Mouse (Mus musculus) intestine, postnatal 0 days (tissue): ENCODE data around the gene Gstz1. TPM values are rescaled to one million over a fixed set of nuclear protein-coding genes. Genes with fewer than 3 reads are reported as not detected.

Source experiments
- ATAC-seq: fragments of 200-750 bp; cut with Nextera tagmentation; 2 replicates; pipeline ENCODE4 v1.8.0; 2017; ENCODE audit warnings: mild to moderate bottlenecking, moderate TSS enrichment, moderate library complexity
- H3K27ac ChIP-seq: fragments of 300-500 bp; sonication (generic); 2 replicates; pipeline ENCODE4 v1.5.1; 2014; ENCODE audit warnings: mild to moderate bottlenecking, low read depth, low read length, moderate library complexity
- H3K27me3 ChIP-seq: fragments of 300-500 bp; sonication (generic); replicated peaks from 2 replicates; pipeline ENCODE4 v1.6.1; 2014; ENCODE audit warnings: low read length, mixed read lengths; ENCODE audit not compliant: control insufficient read depth, insufficient read depth
- H3K36me3 ChIP-seq: fragments of 300-500 bp; sonication (generic); 2 replicates; pipeline ENCODE4 v1.6.1; 2014; ENCODE audit warnings: mild to moderate bottlenecking, moderate library complexity; ENCODE audit not compliant: control insufficient read depth, insufficient read depth
- H3K4me1 ChIP-seq: fragments of 300-500 bp; sonication (generic); replicated peaks from 2 replicates; pipeline ENCODE4 v1.6.1; 2014; ENCODE audit warnings: antibody characterized with exemption, low read length, mixed read lengths; ENCODE audit not compliant: control insufficient read depth, insufficient read depth
- H3K4me2 ChIP-seq: fragments of 300-500 bp; sonication (generic); replicated peaks from 2 replicates; pipeline ENCODE4 v1.6.1; 2014; ENCODE audit warnings: low read depth, mild to moderate bottlenecking, moderate library complexity
- H3K4me3 ChIP-seq: fragments of 300-500 bp; sonication (generic); 2 replicates; pipeline ENCODE4 v1.5.1; 2014; ENCODE audit warnings: low read depth, low read length
- H3K9ac ChIP-seq: fragments of 300-500 bp; sonication (generic); 2 replicates; pipeline ENCODE4 v1.6.1; 2014; ENCODE audit warnings: mild to moderate bottlenecking, low read depth, low read length
- H3K9me3 ChIP-seq: fragments of 300-500 bp; sonication (generic); 2 replicates; pipeline ENCODE4 v1.6.1; 2016; ENCODE audit warnings: mixed run types; ENCODE audit not compliant: control insufficient read depth
- CTCF ChIP-seq: sonication (generic); IDR thresholded peaks from 2 replicates; pipeline ENCODE4 v1.5.1; 2016; ENCODE audit warnings: low read depth, mild to moderate bottlenecking, control low read depth, antibody characterized with exemption, moderate library complexity
- whole genome bisulfite sequencing: fragments of 180-500 bp; shearing (Covaris S2); extraction: QIAGEN DNeasy Blood & Tissue Kit; methylation state at CpG from one replicate; pipeline ENCODE4 v1.1.7; 2014; 5-methylcytosine and 5-hydroxymethylcytosine counted together
- polyA plus RNA-seq: library from polyadenylated mRNA; unstranded; fragments of >200 nt; fragmentation: Nextera tagmentation; extraction: Ambion mirVana; gene quantifications from 2 replicates; pipeline ENCODE4 v1.2.1, GENCODE M21; 2015

Gene Gstz1
- polyA plus RNA-seq, 1 experiment from 2014 or later, result 58.8 TPM

DNA sequence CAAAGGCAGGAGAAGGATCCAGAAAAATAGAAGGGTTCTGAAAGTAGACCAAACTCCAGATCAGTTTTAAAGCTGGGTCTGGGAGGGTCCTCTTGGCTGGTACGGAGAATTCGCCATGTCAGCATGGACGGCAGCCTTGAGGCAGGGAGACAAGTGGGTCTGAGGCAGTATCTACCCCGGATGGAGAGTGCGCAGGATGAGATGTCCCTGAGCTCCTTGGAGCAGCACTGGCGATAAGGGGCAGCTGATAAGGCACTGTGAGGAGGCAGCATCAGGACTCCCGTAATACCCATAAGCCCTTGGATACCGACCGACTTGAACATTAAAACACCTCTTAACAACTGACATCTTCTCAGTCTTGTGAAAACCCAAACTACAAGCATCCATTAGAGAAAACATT, 14.2 kb upstream of the Gstz1 start:
- TF ChIP-seq CTCF, result no peak
- Histone ChIP-seq H3K9me3 (no peaks in the 10 kb centered on the region), H3K27me3 (no peaks in the 10 kb centered on the region), H3K4me2 (no peak overlapping the region), H3K9ac (no peak overlapping the region), H3K27ac (no peak overlapping the region), H3K4me1 (no peaks in the 10 kb centered on the region), H3K36me3 (peaks cover 11% of the 10 kb centered on the region; the same call in 1 of the 2 replicates), H3K4me3 (no peak overlapping the region)
- ATAC-seq, result no peak
- WGBS, result 92% methylated on average over 9 of the region's 9 CpGs

DNA sequence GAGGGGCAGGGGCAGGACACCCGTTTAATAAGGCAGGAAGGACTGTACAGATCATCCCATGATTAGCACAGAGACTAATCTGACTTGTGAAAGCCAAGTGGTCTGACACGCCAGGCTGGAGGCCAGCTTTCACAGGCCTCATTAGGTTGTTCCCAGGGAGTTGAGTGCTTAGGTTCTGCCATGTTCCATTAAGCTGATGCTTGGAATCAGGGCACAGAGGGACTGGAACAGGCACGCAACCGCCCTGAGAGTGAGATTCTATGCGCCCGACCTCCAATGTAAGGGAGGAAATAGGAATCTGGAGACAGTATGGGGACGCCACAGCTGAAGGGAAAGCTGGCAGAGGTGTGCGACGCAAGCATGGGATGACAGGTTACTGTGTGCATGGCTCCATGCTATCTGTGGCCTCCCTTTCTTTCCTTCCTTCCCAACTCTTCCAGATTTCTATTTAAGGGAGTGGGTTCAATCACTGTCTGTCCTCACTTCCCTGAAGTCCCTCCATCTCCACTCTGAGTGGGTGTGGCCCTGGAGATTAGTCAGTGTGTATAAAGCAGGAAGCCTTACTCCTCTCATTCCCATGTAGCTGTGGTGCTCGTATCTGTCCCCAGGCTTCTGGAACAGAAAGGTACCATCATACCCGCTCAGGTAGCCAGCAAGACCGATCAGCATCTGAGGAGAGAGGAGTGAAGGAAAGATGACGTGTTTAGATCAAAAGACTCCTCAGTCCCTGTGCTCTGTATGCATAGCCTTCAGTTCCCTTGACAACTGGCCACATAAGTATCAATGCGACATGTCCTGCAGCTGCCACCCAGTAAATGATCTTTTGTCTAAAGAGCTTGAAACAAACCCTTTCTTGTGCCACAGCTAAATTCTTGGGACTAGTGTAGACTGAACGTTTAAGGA, 9.3 kb upstream of the Gstz1 start:
- H3K27ac ChIP-seq, result no peak overlapping the region
- peaks cover 14% of the 10 kb centered on the region; the same call in 1 of the 2 replicates for H3K36me3 ChIP-seq
- no peaks in the 10 kb centered on the region for H3K4me1 ChIP-seq
- no peak overlapping the region for H3K9ac ChIP-seq
- no peak overlapping the region for H3K4me2 ChIP-seq
- no peaks in the 10 kb centered on the region for H3K27me3 ChIP-seq
- no peaks in the 10 kb centered on the region for H3K9me3 ChIP-seq
- WGBS, result 92% methylated on average over 15 of the region's 15 CpGs
- H3K4me3 ChIP-seq, result no peak overlapping the region
- no peak for ATAC-seq
- TF ChIP-seq CTCF, result no peak

DNA sequence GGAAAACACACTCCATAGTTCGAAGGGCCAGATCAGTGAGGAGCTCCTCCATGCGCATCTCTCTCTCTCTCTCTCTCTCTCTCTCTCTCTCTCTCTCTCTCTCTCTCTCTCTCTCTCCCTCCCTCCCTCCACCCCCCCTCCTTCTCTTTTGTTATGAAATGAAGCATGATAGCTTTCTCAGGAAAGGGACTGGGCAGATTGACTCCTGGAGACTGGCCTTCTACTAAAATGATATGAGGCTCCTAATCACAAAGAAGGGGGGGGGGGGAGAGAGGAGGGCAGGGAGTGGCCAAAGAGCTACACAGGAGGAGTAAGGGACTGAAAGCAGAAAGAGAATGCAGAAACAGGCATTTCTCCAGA, 8.6 kb upstream of the Gstz1 start:
- no peak for TF ChIP-seq CTCF
- WGBS, result 85% methylated on average over 2 of the region's 2 CpGs
- no peaks in the 10 kb centered on the region for H3K9me3 ChIP-seq
- H3K4me3 ChIP-seq, result no peak overlapping the region
- H3K9ac ChIP-seq, result no peak overlapping the region
- H3K27ac ChIP-seq, result no peak overlapping the region
- ATAC-seq, result no peak
- peaks cover 14% of the 10 kb centered on the region; the same call in 1 of the 2 replicates for H3K36me3 ChIP-seq
- H3K27me3 ChIP-seq, result no peaks in the 10 kb centered on the region
- H3K4me1 ChIP-seq, result no peaks in the 10 kb centered on the region
- H3K4me2 ChIP-seq, result no peak overlapping the region

DNA sequence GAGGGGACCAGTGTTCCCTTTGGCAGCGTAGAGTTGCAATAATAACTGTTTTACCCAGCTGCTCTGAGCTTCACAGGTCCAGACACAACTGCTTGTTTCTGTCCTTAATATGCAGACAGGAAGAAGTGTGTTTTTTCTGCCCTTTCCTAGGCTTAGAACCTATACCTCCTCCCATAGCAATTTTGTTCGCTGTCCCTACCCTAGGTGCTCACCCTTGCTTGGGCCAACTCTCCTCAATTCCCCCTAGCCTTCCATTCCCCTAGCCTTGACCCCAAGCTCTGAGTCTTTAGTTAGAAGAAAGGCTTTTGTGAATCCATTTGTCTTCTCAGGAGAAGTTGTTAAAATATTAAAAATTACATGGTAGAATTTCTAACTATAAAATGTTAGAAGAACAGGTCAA, 8.2 kb upstream of the Gstz1 start:
- H3K9ac ChIP-seq, result no peak overlapping the region
- H3K4me2 ChIP-seq, result no peak overlapping the region
- WGBS, result 80% methylated on average over 2 of the region's 2 CpGs
- H3K4me3 ChIP-seq, result no peak overlapping the region
- ATAC-seq, result no peak
- peaks cover 14% of the 10 kb centered on the region; the same call in 1 of the 2 replicates for H3K36me3 ChIP-seq
- H3K27me3 ChIP-seq, result no peaks in the 10 kb centered on the region
- no peaks in the 10 kb centered on the region for H3K9me3 ChIP-seq
- TF ChIP-seq CTCF, result no peak
- no peak overlapping the region for H3K27ac ChIP-seq
- no peaks in the 10 kb centered on the region for H3K4me1 ChIP-seq

GRCm38 (mm10) chr12:87142156-87142555, 4.8 kb upstream of the Gstz1 start:
- WGBS, result 71% methylated on average over 2 of the region's 2 CpGs
- no peak for ATAC-seq
- H3K4me3 ChIP-seq, result no peak overlapping the region
- H3K9me3 ChIP-seq, result no peaks in the 10 kb centered on the region
- no peaks in the 10 kb centered on the region for H3K27me3 ChIP-seq
- no peaks in the 10 kb centered on the region for H3K4me1 ChIP-seq
- H3K4me2 ChIP-seq, result no peak overlapping the region
- TF ChIP-seq CTCF, result peak; percentile 34; the same call in 1 of the 2 replicates
- H3K27ac ChIP-seq, result no peak overlapping the region
- H3K36me3 ChIP-seq, result 0 out of 2 replicates have a peak, but pooled peaks cover 7% of the 10 kb centered on the region
- H3K9ac ChIP-seq, result no peak overlapping the region

DNA sequence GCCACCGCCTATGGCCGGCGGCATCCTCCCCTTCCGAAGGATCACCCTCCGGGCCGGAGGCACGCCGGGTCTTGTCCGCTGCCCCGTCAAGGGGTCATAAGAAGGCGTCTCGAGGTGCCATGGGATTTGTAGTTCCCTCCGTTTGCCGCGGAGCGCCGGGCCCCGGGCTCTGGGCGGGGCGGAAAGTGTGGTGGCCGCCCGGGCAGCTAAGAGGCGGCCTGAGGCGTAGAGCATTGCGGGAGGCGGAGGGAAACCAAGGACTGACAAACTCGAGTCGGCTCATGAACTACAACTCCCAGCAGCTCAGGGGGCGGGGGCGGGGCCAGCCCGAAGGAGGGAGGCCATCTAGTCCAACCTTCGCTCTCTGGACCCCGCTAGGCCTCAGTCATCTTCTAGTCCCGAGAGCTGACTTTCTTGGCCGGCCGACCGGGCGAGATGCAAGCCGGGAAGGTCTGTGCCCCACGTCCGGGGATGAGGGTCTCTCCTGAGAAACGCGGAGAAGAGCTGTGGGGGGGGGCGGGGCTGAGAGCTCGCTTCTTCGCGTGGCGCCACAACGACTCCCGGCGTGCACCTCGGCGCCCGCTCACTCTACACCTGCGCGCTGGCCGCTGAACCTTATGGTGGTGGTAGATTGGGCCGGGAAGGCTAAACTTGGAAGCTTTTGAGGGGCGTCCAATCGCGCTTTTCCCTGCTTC, 577 bp downstream of the Gstz1 start, which contains the start of gene Pomt2:
TSS of gene Pomt2 (minus strand) at position 574 of the 695 bp plus-strand sequence.
- peak; percentile 99 for ATAC-seq
- H3K9ac ChIP-seq, result peak within 1 kb of the TSS; percentile 72
- no peaks in the 10 kb centered on the region for H3K9me3 ChIP-seq
- no peaks in the 10 kb centered on the region for H3K27me3 ChIP-seq
- WGBS, result under 1% methylated on average over 58 of the region's 61 CpGs
- H3K4me3 ChIP-seq, result peak within 1 kb of the TSS; percentile 99
- no peak for TF ChIP-seq CTCF
- H3K36me3 ChIP-seq, result peaks cover 8% of the 10 kb centered on the region; the same call in 1 of the 2 replicates
- peak within 1 kb of the TSS; percentile 84 for H3K4me2 ChIP-seq
- H3K27ac ChIP-seq, result peak within 1 kb of the TSS; percentile 86
- no peaks in the 10 kb centered on the region for H3K4me1 ChIP-seq
